Mouse (Mus musculus): Measurements from ENCODE around the gene Kbtbd13.

GRCm38 (mm10) chr9:65381017-65381590, 10.3 kb downstream of the Kbtbd13 start:
- TF ChIP-seq POLR2A (IDR thresholded peaks at IDR 0.05; ENCODE audit: low read depth, low read length) (no peak), CTCF (IDR thresholded peaks at IDR 0.05; ENCODE audit: extremely low read depth, insufficient read length, insufficient replicate concordance, low read depth, low read length) (no peak)

Measured in small intestine, adult 2 months (tissue).